Mouse (Mus musculus): ENCODE results near the gene Abhd4.

GRCm38 (mm10) chr14:54269566-54269965 lies 15.6 kb downstream of the Abhd4 start:
- TF ChIP-seq POLR2A (IDR thresholded peaks at IDR 0.05; ENCODE audit: control insufficient read depth, low read depth, low read length): no peak
- no peak for TF ChIP-seq CTCF (IDR thresholded peaks at IDR 0.05; ENCODE audit: control insufficient read depth, insufficient read depth, insufficient replicate concordance, low read depth, low read length)
